Mouse (Mus musculus): Measurements from ENCODE around the gene Cyp4f37.
"Not testable (repeated sequence)": the region's sequence is repeated elsewhere in the genome, so short reads cannot be mapped to it uniquely, and the experiment has no call there.

The Cyp4f37 gene

DNA sequence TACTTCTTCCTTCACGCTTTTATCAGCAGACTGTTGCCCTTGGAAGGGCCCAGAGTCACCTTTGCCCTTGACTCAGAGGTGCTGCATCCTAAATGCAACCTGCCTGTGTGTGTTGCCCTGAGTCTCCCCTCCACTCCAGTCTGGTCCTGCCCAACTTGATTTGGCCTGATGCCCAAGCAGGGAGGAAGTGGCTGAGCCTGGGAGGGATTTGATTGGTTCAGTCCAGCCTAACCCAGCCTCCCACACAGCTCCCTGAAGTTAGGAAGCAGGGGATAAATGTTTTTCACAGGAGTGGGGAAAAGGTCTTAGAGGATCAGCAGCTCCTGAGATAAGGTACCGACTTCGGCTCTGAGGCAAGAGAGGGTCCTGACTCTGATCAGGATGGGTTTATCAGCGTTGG lies at the start of gene Cyp4f37:
Gene Cyp4f37, plus strand, starts transcription at position 292 of the 400 bp plus-strand sequence.
- not testable (repeated sequence) for DNase-seq (ENCODE audit: extremely low read depth, low read depth)

DNA sequence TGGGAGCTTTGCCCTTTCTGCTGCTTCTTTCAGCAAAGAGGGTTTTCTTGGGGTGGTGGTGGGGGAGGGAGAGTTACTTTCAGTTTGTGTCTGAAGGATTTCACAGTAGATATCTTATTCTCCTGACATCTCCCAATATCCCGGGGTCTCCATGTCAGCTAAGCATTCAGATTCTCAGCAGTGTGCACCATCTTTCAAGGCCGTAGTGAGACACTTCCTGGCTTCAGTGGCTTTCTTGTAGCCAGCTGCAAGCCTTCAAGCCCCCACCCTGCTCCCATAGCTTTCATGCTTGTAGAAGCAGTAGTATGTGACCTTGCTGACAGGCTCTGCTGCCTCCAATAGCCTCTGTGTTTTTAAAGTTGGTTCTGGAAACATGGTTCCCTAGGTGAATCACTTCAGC lies 47.8 kb upstream of the Cyp4f37 start:
- not testable (repeated sequence) for DNase-seq (ENCODE audit: extremely low read depth, low read depth)

DNA sequence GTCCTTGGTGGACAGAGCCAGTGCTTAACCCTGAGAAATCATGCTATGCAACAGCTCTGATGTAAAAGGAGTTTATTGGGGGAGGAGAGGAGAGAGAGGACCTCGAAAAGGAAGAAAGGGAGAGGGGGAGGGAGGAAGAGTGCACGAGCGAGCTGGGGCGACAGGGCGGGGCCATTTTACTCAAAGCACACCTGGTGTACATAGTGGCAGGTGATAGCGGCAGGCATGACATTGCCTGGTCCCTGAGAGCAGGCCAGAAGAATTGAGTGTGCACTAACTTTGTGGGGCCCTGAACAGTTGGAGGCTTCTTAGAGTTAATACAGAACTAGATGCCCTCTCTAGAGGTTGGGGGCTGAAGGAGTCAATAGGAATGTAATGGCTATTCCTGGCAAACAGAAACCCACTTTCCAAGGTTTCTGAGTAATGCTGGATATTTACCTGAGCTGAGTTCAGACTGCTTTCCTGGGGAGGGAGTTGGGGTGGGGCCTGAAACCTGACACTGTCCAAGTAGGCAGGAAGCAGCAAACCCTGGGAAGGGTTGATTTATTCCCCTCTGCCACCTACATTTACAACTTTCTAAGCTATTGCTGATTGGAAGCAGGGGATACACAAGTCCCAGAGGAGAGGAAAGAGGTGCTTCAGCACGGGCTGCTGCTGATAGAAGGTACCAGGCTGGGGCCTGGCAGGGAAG lies 43.5 kb upstream of the Cyp4f37 start:
- DNase-seq (ENCODE audit: extremely low read depth, low read depth), result no peak

DNA sequence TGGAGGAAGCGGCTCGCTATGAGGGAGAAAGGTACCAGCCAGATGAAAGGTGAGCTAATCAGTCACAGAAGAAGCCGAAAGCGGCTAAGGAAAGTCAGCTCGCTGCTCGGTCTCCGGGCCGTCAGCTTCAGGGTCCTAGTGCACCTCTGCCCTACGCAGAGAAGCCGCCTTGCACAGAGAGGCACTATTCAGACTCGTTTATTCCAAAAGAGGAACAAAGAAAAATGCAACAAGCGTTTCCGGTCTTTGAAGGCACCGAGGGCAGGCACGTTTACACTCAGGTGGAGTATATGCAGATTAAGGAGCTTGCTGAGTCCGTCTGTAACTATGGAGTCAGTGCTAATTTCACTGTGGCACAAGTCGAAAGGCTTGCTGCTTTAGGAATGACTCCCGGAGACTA lies 24.6 kb upstream of the Cyp4f37 start:
- DNase-seq (ENCODE audit: extremely low read depth, low read depth), result peak; percentile 56

DNA sequence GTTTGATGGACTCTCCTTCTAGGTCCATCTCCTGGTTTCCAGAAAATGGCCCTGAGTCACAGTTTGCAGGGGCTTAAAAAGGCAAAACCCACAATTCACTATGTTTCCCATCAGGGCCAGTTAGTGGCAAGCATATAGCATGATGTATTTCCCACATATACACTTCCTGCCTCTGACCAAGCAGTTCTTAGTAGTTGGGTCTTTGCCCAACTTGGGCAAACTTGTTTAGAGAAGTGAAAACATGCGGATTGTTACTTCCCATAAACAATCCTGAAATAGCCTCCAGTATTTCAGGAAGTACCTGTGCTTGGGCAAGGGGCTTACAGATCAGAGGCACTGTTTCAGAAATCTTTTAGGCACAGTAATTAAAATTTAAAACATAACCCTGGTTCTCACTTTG lies 13.1 kb upstream of the Cyp4f37 start:
- DNase-seq (ENCODE audit: extremely low read depth, low read depth), result no peak

DNA sequence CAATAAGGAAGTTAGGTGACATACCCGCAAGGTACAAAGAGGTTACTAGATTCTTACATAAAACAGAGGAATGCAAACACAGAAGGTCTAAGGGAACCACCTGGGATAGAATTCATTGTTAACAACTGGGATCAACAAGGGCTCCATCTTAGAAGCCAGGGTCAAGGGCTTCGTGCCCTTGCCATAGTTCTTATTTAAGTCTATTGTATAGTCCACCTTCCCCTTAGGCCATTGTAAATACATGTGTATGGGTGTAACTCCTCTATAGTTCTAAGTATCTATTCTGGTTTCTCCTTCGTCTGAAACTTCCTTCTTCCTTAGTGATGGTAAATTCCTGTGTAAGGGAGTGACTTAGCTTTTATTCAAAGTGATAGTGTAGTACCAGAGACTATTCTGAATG lies 10.9 kb upstream of the Cyp4f37 start:
- DNase-seq (ENCODE audit: extremely low read depth, low read depth), result not testable (repeated sequence)

DNA sequence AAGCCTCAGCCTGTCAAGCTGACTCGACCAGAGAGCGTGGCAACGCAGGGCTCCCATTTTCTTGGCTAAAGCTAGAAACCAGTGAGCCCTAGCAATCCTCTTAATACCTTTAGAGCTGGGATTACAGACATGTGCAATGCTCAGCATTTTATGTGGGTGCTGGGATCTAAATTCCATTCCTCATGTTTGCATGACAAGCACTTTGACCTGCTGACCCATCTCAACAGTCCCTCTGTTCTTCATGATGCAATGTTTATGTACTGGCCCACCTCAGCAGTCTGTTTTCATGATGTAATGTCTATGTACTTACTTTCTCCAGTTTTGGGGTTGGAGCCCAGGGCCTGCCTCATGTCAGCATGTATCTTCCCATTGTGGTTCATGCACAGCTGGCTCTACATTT lies 10.2 kb upstream of the Cyp4f37 start:
- DNase-seq (ENCODE audit: extremely low read depth, low read depth), result no peak

DNA sequence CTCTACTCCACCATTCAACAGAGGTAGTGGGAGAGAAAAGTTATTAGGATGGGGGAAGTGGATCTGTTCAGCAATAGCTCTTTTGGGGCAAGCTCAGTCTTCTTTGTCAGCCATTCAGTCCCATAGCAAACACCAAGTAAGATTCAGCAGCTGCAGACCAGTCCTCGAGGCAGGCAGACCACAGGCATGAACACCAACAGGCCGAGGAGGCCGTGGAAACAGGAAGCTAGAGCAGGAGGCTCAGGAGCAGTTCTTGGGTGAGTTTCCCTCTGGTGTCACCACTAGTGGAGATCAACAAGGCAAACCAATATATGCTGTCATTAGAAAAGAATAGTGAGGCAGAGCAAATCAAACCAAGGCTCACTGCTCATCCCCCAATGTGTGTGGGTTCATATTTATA lies 8.7 kb upstream of the Cyp4f37 start:
- DNase-seq (ENCODE audit: extremely low read depth, low read depth), result no peak

DNA sequence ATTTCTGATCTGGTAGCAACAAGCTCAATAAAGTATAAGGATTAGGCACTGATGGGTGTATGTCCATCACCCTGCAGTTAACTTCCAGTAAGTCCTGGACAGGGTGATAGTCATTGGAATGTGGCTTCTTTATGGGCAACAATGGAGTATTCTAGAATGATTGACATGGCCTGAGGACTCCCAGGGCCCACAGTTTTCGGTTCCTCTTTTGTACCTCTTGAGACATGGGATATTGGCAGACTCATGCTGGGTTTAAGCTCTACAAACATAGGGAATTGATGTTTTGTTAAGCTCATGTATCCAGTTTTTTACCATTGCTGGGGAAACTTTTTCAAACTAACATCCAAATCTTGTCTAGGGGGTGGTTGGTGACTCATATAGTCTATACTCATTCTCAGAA lies 3.9 kb upstream of the Cyp4f37 start:
- DNase-seq (ENCODE audit: extremely low read depth, low read depth), result no peak

DNA sequence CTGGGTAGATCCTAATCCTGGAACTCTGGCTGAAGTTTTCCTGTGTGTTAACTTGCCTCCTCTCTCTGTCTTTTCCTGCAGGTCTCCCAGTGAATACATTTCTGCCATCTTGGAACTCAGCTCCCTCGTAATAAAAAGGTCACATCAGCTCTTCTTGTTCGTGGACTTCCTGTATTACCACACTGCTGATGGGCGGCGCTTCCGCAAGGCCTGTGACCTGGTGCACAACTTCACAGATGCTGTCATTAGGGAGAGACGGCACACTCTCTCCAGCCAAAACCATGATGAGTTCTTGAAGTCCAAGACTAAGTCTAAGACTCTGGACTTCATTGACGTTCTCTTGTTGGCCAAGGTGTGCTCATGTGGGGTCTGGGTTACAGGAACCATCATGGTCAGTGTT lies 8.6 kb downstream of the Cyp4f37 start:
- DNase-seq (ENCODE audit: extremely low read depth, low read depth), result not testable (repeated sequence)

DNA sequence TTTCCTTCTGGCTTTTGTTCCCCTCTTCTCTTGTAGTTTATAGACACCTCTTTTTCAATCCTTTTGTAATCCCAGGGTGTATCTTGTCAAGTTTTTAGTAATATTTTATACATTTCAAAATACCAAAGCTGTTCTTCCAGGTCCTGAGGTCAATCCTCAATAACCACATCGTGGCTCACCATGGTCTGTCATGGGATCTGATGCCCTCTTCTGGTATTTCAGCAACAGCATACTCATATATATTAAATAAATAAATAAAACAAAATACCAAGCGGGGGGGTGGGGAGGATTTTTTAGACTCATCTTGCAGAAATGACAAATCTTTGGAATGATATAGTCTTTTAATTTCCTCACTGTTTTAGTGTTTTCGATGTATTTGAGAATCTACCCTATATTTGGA lies 10.8 kb downstream of the Cyp4f37 start:
- no peak for DNase-seq (ENCODE audit: extremely low read depth, low read depth)

DNA sequence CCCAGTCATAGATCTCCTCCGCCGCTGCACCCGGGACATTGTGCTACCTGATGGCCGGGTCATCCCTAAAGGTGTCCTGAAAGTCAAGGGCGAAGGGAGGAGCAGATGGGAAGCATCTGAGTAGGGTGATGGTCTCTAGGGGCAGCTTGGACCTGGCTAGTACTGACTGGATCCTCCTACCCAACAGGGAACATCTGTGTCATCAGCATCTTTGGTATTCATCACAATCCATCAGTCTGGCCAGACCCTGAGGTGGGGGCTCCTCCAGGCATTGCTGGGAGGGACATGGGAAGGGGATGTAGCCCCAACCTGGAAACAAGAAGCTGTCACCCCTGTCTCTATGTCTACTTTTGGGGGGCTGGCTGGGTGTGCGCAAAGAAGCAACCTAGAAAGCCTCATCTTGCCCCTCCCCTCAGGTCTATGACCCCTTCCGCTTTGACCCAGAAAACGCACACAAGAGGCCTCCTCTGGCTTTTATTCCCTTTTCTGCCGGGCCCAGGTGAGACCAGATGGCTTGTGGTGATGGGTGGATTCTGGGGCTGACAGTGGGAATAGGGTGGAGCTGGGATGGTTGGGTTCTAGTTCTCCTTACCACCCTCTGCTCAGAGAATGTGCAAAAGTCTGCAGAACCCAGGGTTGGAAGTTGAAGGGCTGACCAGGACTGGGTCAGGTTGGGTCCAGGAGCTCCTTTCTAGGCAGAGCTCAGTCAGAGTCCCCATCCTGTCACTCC lies 13.3 kb downstream of the Cyp4f37 start:
- not testable (repeated sequence) for DNase-seq (ENCODE audit: extremely low read depth, low read depth)

DNA sequence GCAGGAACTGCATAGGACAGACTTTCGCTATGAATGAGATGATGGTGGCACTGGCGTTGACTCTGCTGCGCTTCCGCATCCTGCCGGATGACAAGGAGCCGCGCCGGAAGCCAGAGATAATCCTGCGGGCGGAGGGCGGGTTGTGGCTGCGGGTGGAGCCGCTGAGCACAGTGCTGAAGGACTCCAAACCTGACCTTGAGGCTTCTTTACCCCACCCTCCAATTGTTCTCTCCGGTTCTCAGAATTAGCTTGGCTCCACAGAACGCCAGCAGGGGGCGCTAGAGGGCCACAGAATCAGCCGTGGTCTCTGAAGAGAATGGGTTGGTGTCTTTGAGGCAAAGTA lies 13.8 kb downstream of the Cyp4f37 start:
- peak; percentile 68 for DNase-seq (ENCODE audit: extremely low read depth, low read depth)

DNA sequence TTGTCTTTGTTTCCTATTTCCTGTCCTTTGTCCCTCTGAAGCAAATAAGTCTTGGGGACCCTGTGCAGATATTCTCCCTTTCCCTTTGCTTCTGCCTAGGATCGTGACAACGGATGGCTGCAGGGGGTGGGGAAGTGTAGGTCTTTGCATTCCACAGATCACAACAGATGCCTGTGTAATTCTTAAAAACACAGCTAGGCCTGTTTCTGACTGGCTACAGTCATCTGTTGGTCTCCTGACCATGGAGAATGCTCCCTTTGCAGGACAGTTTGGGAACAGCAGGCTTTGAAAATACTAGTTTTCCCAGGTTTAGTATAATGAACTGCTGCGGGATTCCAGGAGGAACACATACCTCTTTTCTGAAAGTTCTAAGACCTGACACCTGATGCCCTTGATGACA lies 15.2 kb downstream of the Cyp4f37 start:
- DNase-seq (ENCODE audit: extremely low read depth, low read depth), result no peak

DNA sequence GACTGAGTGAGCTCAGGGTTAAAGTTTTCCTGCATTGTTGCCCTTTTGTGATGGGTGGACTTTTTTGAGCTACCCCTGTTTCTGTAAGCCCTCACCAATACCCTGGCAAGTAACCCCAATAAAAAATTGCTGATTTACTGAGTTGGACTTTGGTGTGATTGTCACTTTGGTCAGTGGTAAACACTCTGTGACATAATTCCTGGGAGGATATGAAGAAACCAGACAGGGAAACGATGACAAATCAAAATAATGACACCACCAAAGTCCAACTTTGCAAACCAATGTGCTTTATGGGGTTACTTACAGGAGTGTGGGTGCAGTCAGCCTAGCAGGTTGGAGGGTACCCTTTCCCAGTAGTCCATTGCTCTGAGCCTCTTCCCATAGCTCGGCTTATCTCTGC lies 16.0 kb downstream of the Cyp4f37 start:
- DNase-seq (ENCODE audit: extremely low read depth, low read depth), result no peak

DNA sequence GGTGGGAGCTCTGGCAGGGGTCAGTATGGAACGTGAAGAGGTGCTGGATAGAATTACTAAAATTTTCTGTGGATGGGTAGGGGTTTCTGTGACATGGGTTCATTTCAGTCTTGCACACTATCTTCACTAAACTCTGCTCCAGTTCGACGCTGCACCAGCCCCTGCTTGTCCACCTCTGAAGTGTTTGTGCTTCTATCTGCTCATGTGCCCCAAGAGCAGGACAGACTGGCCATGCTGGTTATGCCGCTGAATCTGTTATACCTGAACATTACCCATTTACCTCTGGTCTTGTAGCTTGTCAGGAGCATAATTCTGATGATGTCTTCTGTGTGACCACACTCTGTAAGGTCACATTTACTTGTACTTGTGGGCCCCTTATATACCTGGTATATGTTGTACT lies 25.5 kb downstream of the Cyp4f37 start:
- DNase-seq (ENCODE audit: extremely low read depth, low read depth), result no peak

DNA sequence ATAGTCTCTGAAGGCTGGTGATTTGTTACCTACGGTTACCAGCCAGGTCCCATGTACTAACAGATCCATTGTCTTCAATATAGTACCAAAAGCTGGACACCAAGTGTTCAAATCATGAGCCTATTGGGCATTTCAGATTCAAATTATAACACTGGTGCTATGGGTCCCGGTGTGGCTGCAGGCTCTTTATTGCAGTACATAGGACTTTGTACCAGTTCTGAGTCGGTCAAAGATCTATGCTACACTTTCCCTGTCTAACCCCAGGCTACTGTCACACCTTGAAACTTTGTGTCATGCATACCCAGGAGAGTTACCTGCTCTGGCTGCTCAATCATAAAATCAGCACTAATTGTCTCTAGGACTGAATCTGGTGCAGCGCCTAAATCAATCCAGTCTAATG lies 32.8 kb downstream of the Cyp4f37 start:
- DNase-seq (ENCODE audit: extremely low read depth, low read depth), result no peak

DNA sequence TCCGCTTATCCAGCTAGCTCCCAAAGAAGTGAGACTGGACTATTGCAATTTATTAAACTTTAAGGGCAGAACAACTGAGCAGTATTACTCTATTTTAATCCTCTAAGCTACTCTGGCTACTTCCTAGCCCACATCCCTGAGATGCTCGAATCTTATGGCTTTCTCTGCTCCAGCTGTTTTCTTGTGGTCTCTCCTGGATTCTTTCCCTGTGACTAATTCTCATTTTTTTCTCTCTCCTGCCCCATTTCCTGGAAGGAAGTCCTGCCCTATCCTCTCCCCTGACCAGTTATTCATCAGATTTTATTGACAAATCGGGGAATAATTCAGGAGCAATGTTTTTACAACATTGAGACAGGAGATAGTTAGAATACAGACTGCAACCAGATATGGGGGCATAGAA lies 35.9 kb downstream of the Cyp4f37 start:
- DNase-seq (ENCODE audit: extremely low read depth, low read depth), result no peak

DNA sequence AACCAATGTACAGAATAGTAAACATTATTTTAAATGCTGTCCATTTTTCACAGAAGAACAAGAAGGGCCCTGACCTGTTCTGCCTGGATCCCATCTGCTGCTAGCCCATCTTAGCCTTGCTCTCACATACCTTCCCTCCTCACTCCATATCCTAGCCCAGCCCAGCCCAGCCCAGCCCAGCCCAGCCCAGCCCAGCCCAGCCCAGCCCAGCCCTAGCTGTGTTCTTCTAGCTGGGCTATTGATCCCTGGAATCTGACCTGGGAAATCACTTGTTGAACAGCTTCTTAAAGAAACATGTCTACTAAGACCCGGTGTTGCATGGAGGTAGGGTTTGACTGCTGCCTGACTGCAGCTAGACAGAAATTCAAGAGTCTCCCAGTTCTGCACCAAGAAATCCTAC lies 37.1 kb downstream of the Cyp4f37 start:
- no peak for DNase-seq (ENCODE audit: extremely low read depth, low read depth)

DNA sequence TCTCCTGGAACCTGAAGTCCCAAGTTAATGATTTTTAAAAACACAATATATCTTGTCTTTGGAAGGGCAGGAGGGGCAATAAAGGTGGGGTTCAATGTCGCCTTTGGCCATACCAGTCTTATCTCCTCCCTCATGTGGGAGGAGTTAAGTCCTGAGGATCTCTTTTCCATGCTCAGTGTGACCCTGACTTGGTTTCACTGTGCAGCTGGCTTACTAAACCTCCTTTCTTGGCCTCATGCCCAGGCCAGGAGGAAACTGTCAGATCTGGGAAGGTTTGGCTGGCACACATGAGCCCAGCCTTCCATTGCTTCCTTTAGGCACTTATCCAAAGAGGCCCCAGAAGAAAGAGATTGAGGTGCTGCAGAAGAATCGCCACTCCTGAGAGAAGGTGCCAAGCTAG lies 37.6 kb downstream of the Cyp4f37 start, which contains the start of gene Cyp4f40:
Gene Cyp4f40, plus strand, starts transcription at position 189 of the 400 bp plus-strand sequence.
- no peak for DNase-seq (ENCODE audit: extremely low read depth, low read depth)

DNA sequence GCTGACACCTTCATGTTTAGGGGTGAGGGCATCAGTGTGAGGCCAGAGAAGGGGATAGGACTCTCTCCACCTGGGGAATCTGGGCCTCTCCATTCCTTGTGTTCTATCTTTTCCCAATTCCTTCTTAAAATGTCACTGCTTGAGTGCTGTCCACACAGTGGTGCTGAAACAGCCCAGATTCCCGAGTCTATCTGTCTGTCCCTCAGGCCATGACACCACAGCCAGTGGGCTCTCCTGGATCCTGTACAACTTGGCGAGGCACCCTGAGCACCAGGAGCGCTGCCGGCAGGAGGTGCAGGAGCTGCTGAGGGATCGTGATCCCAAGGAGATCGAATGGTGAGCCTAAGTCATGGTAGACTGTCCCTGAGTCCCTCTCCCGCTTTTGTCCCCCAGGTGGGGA lies 52.9 kb downstream of the Cyp4f37 start:
- no peak for DNase-seq (ENCODE audit: extremely low read depth, low read depth)

DNA sequence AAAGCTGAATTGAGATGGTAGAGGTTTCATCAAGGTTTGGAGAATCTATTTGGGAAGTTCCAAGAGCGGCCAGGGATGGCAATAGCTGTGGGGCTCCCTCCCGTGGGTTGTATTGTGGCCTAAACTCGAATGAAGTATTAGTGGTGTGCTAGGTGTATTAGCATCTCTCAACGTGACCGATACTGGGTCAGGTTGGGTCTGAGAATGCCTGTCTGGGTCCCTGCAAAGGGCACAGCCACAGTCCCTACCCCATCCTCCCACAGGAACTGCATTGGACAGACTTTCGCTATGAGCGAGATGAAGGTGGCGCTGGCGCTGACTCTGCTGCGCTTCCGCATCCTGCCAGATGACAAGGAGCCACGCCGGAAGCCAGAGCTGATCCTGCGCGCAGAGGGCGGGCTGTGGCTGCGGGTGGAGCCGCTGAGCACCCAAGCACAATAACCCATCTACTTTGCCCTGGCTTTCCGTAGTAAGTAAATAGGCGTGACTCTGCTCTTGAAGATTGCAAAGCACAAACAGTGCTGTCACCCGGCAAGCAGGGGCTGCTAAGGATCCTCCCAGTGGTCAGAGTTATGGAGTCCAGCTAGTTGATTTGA lies 55.0 kb downstream of the Cyp4f37 start:
- no peak for DNase-seq (ENCODE audit: extremely low read depth, low read depth)

DNA sequence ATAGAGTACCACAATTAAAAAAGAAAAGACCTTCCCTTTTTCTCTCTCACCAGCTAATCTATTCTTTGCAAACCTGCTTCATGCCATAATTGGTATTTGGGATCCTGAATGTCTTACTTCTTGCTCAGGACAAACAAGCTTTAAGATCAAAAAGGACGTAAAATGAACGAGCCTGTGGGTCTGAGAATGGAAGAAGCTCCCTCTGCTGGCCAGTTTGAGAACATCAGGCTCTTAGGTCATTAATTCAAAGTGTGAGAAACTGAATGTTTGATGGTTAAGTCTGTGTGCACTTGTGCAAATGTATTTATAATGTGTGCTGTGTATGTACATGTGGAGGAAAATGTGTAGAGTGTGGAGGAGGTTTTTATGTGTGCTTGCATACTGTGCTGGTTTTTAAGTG lies 59.3 kb downstream of the Cyp4f37 start:
- DNase-seq (ENCODE audit: extremely low read depth, low read depth), result peak; percentile 30

Measured in MEL-GATA-1-ER (cell line).